8 mouse cellular contexts compared by ENCODE assay signal in genomic region chr10:75882433-75883231, GRCm38 (mm10). TPM values are rescaled to one million over a fixed set of nuclear protein-coding genes. Genes with fewer than 3 reads are reported as not detected.
DNase-seq lines count a peak whose midpoint lies in the region; ATAC-seq and TF ChIP-seq lines count a peak whose summit lies in the region.

No protein-coding gene starts in this region.

- 14% methylated on average over 15 of the region's 15 CpGs for WGBS in kidney, adult 2 months
- WGBS in embryonic facial prominence, embryonic 10.5 days, result 4% methylated on average over 15 of the region's 15 CpGs
- 16% methylated on average over 15 of the region's 15 CpGs for WGBS in hindbrain, postnatal 0 days
- 5% methylated on average over 15 of the region's 15 CpGs for WGBS in midbrain, embryonic 16.5 days

- H3K4me2 ChIP-seq in hindbrain, postnatal 0 days (ENCODE audit: low read depth, low read length), result peak overlapping the region; percentile 27; the same call in 1 of the 2 replicates
- peak overlapping the region; percentile 28 for H3K4me2 ChIP-seq in midbrain, embryonic 16.5 days (ENCODE audit: low read length)

- H3K4me3 ChIP-seq in kidney, adult 2 months (ENCODE audit: insufficient read depth, low read depth, low read length), result no peak overlapping the region
- peak overlapping the region; percentile 38 for H3K4me3 ChIP-seq in embryonic facial prominence, embryonic 10.5 days
- no peak overlapping the region for H3K4me3 ChIP-seq in hindbrain, postnatal 0 days (ENCODE audit: low read length)
- no peak overlapping the region for H3K4me3 ChIP-seq in midbrain, embryonic 16.5 days (ENCODE audit: low read depth, low read length)

- TF ChIP-seq CTCF in kidney, adult 2 months (conservative IDR thresholded peaks at IDR 0.05; ENCODE audit: insufficient read depth, insufficient read length, low read depth, low read length), result no peak
- TF ChIP-seq CTCF in hindbrain, postnatal 0 days (IDR thresholded peaks at IDR 0.05; ENCODE audit: low read depth), result no peak

- ATAC-seq in hindbrain, postnatal 0 days, result no peak; the same call in none of the 2 replicates
- ATAC-seq in midbrain, embryonic 16.5 days, result 0 out of 2 replicates have a peak, but pooled peaks have one; percentile 49

- no peaks in the 10 kb centered on the region for H3K9me3 ChIP-seq in embryonic facial prominence, embryonic 10.5 days
- no peaks in the 10 kb centered on the region for H3K9me3 ChIP-seq in hindbrain, postnatal 0 days (ENCODE audit: low read length)
- H3K9me3 ChIP-seq in midbrain, embryonic 16.5 days (replicated peaks; ENCODE audit: control insufficient read depth, low read length, poor library complexity, severe bottlenecking), result no peaks in the 10 kb centered on the region

- no peaks in the 10 kb centered on the region for H3K36me3 ChIP-seq in kidney, adult 2 months (ENCODE audit: control insufficient read depth, insufficient read depth, low read length)
- H3K36me3 ChIP-seq in embryonic facial prominence, embryonic 10.5 days (replicated peaks), result no peaks in the 10 kb centered on the region
- no peaks in the 10 kb centered on the region for H3K36me3 ChIP-seq in hindbrain, postnatal 0 days (ENCODE audit: insufficient read depth, low read length)
- H3K36me3 ChIP-seq in midbrain, embryonic 16.5 days (ENCODE audit: control insufficient read depth, insufficient read depth, low read length), result no peaks in the 10 kb centered on the region

- no peaks in the 10 kb centered on the region for H3K27me3 ChIP-seq in kidney, adult 2 months (replicated peaks; ENCODE audit: control insufficient read depth, insufficient read depth, low read length)
- H3K27me3 ChIP-seq in embryonic facial prominence, embryonic 10.5 days (replicated peaks; ENCODE audit: low read depth, poor library complexity, severe bottlenecking), result no peaks in the 10 kb centered on the region
- no peaks in the 10 kb centered on the region for H3K27me3 ChIP-seq in hindbrain, postnatal 0 days (ENCODE audit: insufficient read depth, low read length)
- no peaks in the 10 kb centered on the region for H3K27me3 ChIP-seq in midbrain, embryonic 16.5 days (ENCODE audit: control insufficient read depth, insufficient read depth, low read depth, low read length)

- peaks cover 14% of the 10 kb centered on the region for H3K4me1 ChIP-seq in kidney, adult 2 months (ENCODE audit: control insufficient read depth, insufficient read depth, low read length)
- peaks cover 37% of the 10 kb centered on the region for H3K4me1 ChIP-seq in embryonic facial prominence, embryonic 10.5 days
- H3K4me1 ChIP-seq in hindbrain, postnatal 0 days (ENCODE audit: insufficient read depth, low read length), result no peaks in the 10 kb centered on the region
- H3K4me1 ChIP-seq in midbrain, embryonic 16.5 days (ENCODE audit: control insufficient read depth, insufficient read depth, low read length), result no peaks in the 10 kb centered on the region

- peak overlapping the region; percentile 95 for H3K27ac ChIP-seq in kidney, adult 2 months (ENCODE audit: insufficient read depth, low read depth, low read length)
- peak overlapping the region; percentile 75 for H3K27ac ChIP-seq in embryonic facial prominence, embryonic 10.5 days (replicated peaks)
- H3K27ac ChIP-seq in hindbrain, postnatal 0 days, result no peak overlapping the region
- no peak overlapping the region for H3K27ac ChIP-seq in midbrain, embryonic 16.5 days (ENCODE audit: low read length)

- no peak overlapping the region for H3K9ac ChIP-seq in hindbrain, postnatal 0 days (replicated peaks; ENCODE audit: low read length)
- no peak overlapping the region for H3K9ac ChIP-seq in midbrain, embryonic 16.5 days (ENCODE audit: low read depth, low read length)

- TF ChIP-seq POLR2A in kidney, adult 2 months (IDR thresholded peaks at IDR 0.05; ENCODE audit: low read depth, low read length), result no peak

- DNase-seq in kidney, adult 2 months, result no peak
- DNase-seq in kidney, postnatal 10 days, result no peak
- DNase-seq in embryonic facial prominence, embryonic 10.5 days (ENCODE audit: low spot score), result peak; percentile 57
- DNase-seq in hindbrain, postnatal 0 days (ENCODE audit: low spot score), result peak; percentile 10
- DNase-seq in thymus, postnatal 36 days, result no peak
- no peak for DNase-seq in ovary, postnatal 36 days (ENCODE audit: low spot score)
- no peak for DNase-seq in lung, postnatal 25 days (ENCODE audit: low spot score)

RNA-seq across cellular contexts. Expression of gene Derl3, which starts 10.6 kb away (rescaled TPM):
- polyA plus RNA-seq in kidney, adult 2 months (2012; rRNA removed), result 5.0 and 6.4 TPM in 2 replicates
- 2.3 and 3.0 TPM in 2 replicates for polyA plus RNA-seq in embryonic facial prominence, embryonic 10.5 days (2016; fragmentation: Nextera tagmentation; extraction: Ambion mirVana)
- total RNA-seq in hindbrain, postnatal 0 days (2014; rRNA removed), result 0.79 and 1.8 TPM in 2 replicates
- polyA plus RNA-seq in hindbrain, postnatal 0 days (2015; fragmentation: Nextera tagmentation; extraction: Ambion mirVana), result 0.63 and 0.74 TPM in 2 replicates
- polyA plus RNA-seq in midbrain, embryonic 16.5 days (2015; fragmentation: Nextera tagmentation; extraction: Ambion mirVana), result 1.1 and 1.4 TPM in 2 replicates

RNA-seq across cellular contexts. Expression of gene Mif, which starts 22.6 kb away (rescaled TPM):
- 3,280 and 4,796 TPM in 2 replicates for polyA plus RNA-seq in kidney, adult 2 months (2012; rRNA removed)
- 3,361 and 3,650 TPM in 2 replicates for polyA plus RNA-seq in embryonic facial prominence, embryonic 10.5 days (2016; fragmentation: Nextera tagmentation; extraction: Ambion mirVana)
- total RNA-seq in hindbrain, postnatal 0 days (2014; rRNA removed), result 1,072 and 1,222 TPM in 2 replicates
- polyA plus RNA-seq in hindbrain, postnatal 0 days (2015; fragmentation: Nextera tagmentation; extraction: Ambion mirVana), result 1,792 and 1,891 TPM in 2 replicates
- polyA plus RNA-seq in midbrain, embryonic 16.5 days (2015; fragmentation: Nextera tagmentation; extraction: Ambion mirVana), result 1,399 and 1,460 TPM in 2 replicates

RNA-seq across cellular contexts. Expression of gene Smarcb1, which starts 38.8 kb away (rescaled TPM):
- 34.6 and 37.7 TPM in 2 replicates for polyA plus RNA-seq in kidney, adult 2 months (2012; rRNA removed)
- polyA plus RNA-seq in embryonic facial prominence, embryonic 10.5 days (2016; fragmentation: Nextera tagmentation; extraction: Ambion mirVana), result 284 and 291 TPM in 2 replicates
- total RNA-seq in hindbrain, postnatal 0 days (2014; rRNA removed), result 142 and 156 TPM in 2 replicates
- polyA plus RNA-seq in hindbrain, postnatal 0 days (2015; fragmentation: Nextera tagmentation; extraction: Ambion mirVana), result 197 and 199 TPM in 2 replicates
- polyA plus RNA-seq in midbrain, embryonic 16.5 days (2015; fragmentation: Nextera tagmentation; extraction: Ambion mirVana), result 262 and 281 TPM in 2 replicates

RNA-seq across cellular contexts. Expression of gene Gstt2, which starts 45.4 kb away (rescaled TPM):
- polyA plus RNA-seq in kidney, adult 2 months (2012; rRNA removed), result 1,054 and 1,473 TPM in 2 replicates
- 6.8 and 8.5 TPM in 2 replicates for polyA plus RNA-seq in embryonic facial prominence, embryonic 10.5 days (2016; fragmentation: Nextera tagmentation; extraction: Ambion mirVana)
- total RNA-seq in hindbrain, postnatal 0 days (2014; rRNA removed), result 2.1 and 10.2 TPM in 2 replicates
- 9.3 and 11.1 TPM in 2 replicates for polyA plus RNA-seq in hindbrain, postnatal 0 days (2015; fragmentation: Nextera tagmentation; extraction: Ambion mirVana)
- 7.0 TPM in 2 replicates for polyA plus RNA-seq in midbrain, embryonic 16.5 days (2015; fragmentation: Nextera tagmentation; extraction: Ambion mirVana)

RNA-seq across cellular contexts. Expression of gene Chchd10, which starts 50.3 kb away (rescaled TPM):
- 1,587 and 1,621 TPM in 2 replicates for polyA plus RNA-seq in kidney, adult 2 months (2012; rRNA removed)
- 8.4 and 9.6 TPM in 2 replicates for polyA plus RNA-seq in embryonic facial prominence, embryonic 10.5 days (2016; fragmentation: Nextera tagmentation; extraction: Ambion mirVana)
- total RNA-seq in hindbrain, postnatal 0 days (2014; rRNA removed), result 327 and 332 TPM in 2 replicates
- 304 and 312 TPM in 2 replicates for polyA plus RNA-seq in hindbrain, postnatal 0 days (2015; fragmentation: Nextera tagmentation; extraction: Ambion mirVana)
- 72.1 and 93.2 TPM in 2 replicates for polyA plus RNA-seq in midbrain, embryonic 16.5 days (2015; fragmentation: Nextera tagmentation; extraction: Ambion mirVana)

Comparison
In these comparisons a context has a peak if more than half of its experiments do, and no peak if none do; other contexts are left out.
1. DNase-seq: peak in embryonic facial prominence, embryonic 10.5 days (single experiment) and hindbrain, postnatal 0 days (single experiment); none in kidney, adult 2 months (single experiment), kidney, postnatal 10 days (single experiment), thymus, postnatal 36 days (0 of 2), ovary, postnatal 36 days (single experiment) and lung, postnatal 25 days (single experiment).
2. H3K27ac ChIP-seq: peak in kidney, adult 2 months (single experiment) and embryonic facial prominence, embryonic 10.5 days (single experiment); none in hindbrain, postnatal 0 days (single experiment) and midbrain, embryonic 16.5 days (single experiment).